Mouse (Mus musculus) thymus, postnatal 0 days (tissue): Measurements from ENCODE around the gene Krt1. TPM values are rescaled to one million over a fixed set of nuclear protein-coding genes. Genes with fewer than 3 reads are reported as not detected.

Experiments
- DNase-seq: peaks from one replicate; pipeline ENCODE4 v3.0.0-alpha.2; 2015; ENCODE audit warnings: low spot score
- polyA plus RNA-seq: library from polyadenylated mRNA; unstranded; fragments of >200 nt; fragmentation: Nextera tagmentation; extraction: Ambion mirVana; gene quantifications from 2 replicates; pipeline ENCODE4 v1.2.1, GENCODE M21; 2015

Krt1 gene
- 0.45 and 0.65 TPM in 2 replicates for polyA plus RNA-seq

- no peak for DNase-seq
Observed at GRCm38 (mm10) chr15:101850694-101851093, at the start of gene Krt1. TSS of gene Krt1 (minus strand) at chr15:101850794.

GRCm38 (mm10) chr15:101895216-101895615, 44.6 kb upstream of the Krt1 start:
- DNase-seq: no peak

DNA sequence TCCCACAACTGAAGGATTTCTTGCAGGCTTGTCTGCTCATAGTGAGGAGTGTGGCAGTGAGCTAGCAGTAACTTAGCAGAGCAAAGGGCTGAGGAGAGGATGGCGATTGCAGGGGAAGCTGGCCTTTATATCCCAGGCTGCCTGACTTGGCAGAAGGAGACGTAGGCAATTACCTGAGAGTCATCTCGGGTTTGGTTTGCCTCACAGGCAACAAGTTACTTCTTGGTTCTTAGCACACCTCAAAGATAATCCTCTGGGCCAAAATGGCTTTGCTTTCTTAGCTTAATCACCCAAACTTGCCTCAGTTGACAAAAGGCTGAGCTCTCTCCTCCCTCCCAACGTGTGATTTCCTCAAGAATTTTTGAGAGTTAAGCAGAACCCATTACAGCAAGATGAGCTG, 42.2 kb upstream of the Krt1 start, which contains the start of gene Krt76:
Gene Krt76, minus strand, starts transcription at position 101 of the 400 bp plus-strand sequence.
- no peak for DNase-seq

GRCm38 (mm10) chr15:101879776-101880175, 29.2 kb upstream of the Krt1 start:
- no peak for DNase-seq

DNA sequence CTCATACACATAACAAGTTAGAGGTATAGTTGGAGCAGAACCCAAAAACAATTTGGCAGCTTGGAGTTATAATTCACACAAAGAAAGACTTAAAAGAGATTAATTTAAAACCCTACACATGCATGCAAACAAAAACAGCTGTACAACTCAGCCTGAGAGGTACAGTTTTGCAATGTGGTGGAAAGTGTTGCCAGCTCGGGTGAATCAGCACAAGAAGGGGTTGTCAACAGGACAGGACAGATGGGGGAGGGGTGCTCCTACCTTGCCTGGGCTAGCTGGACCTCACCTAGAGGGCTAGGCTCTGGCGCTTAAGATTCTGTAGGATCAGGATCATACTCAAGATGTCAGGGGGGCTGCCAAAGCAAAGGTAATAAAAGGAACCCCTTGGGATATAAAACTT, 27.4 kb upstream of the Krt1 start:
- no peak for DNase-seq

- DNase-seq: no peak
Observed at GRCm38 (mm10) chr15:101874383-101874782, 23.8 kb upstream of the Krt1 start.

DNA sequence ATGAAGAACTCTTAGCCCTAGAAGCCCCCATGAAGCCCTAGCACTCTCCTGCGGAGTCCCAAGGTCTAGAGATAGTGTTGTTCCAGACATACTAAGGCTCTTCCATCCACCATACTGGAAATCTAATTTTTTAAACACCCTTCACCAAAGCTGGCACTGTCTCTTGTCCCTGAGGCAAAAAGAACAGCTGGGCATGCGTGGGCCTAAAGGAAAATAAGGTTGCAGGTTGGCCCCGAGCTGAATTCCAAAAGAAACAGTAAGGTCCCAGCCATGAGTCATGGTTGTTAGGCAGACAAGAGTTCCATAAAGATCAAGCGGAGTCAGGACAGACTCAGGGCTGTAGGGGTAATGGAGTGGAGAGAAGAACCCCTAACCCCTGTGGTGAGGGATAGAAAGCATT, 22.6 kb upstream of the Krt1 start:
- DNase-seq: no peak

- no peak for DNase-seq
Observed at GRCm38 (mm10) chr15:101869431-101869830, 18.8 kb upstream of the Krt1 start, which contains the start of gene Krt77. TSS of gene Krt77 (minus strand) at chr15:101869705.

- DNase-seq: no peak
Observed at GRCm38 (mm10) chr15:101866754-101867153, 16.2 kb upstream of the Krt1 start.

GRCm38 (mm10) chr15:101860421-101861130, 10.0 kb upstream of the Krt1 start:
- no peak for DNase-seq

- DNase-seq: peak; percentile 7
Observed at GRCm38 (mm10) chr15:101859735-101860170, 9.2 kb upstream of the Krt1 start.

- DNase-seq: no peak
Observed at GRCm38 (mm10) chr15:101858673-101859425, 8.3 kb upstream of the Krt1 start.

GRCm38 (mm10) chr15:101856696-101857095, 6.1 kb upstream of the Krt1 start:
- DNase-seq: no peak

- no peak for DNase-seq
Observed at GRCm38 (mm10) chr15:101855732-101856131, 5.1 kb upstream of the Krt1 start.

DNA sequence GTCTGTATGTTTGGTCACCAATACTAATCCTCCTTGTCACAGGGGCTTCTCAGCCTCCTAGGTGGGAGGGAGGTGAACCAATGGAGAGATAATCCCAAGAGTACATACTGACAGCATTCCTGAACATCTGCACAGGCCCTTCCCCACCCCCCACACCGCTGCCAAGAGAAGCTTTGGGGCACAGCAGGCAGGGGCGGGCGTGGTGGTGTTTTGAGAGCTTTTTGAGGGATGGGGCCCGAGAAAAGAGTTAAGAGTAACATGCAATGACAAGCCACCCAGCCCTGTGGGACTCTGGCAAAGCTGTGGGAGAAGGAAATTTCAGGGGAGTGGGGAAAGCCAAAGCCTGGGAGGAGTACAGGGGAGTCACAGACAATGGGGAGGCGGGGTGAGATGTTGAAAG, 3.7 kb upstream of the Krt1 start:
- no peak for DNase-seq

DNA sequence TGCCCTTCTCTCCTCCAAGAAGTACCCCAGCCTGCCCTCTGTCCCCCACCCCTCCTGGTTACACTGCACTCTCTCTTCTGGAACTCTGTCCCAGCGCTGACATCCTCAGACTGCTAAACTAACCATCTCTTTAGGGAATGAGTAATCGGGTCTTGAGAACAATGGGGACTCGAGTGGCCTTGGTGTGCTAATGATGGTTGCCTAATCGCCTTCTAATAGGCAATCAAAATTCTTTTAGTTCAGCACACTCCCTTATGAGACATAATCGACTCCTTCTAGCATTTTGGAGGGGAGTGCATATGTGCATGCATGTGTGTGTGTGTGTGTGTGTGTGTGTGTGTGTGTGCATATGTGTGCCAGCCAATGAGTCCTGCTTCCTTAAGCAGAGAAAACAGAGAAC, 2.0 kb upstream of the Krt1 start:
- no peak for DNase-seq

DNA sequence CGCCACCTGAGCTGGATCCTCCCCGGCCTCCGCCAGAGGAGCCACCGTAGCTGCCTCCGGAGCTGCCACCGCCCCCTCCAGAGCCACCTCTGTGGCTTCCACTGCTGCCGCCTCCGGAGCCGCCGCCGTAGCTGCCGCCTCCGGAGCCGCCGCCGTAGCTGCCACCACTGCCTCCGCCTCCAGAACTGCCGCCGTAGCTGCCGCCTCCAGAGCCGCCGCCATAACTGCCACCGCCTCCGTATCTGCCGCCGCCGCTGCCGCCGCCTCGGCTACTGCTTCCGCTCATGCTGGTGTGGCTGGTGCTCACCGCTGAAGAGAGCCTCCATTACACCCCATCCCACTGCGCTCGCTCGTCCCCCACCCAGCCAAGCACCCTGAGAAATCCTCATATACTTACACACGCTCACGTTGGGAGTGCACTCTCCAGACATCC, 4.6 kb downstream of the Krt1 start:
- DNase-seq: peak; percentile 27

- DNase-seq: no peak
Observed at GRCm38 (mm10) chr15:101843192-101843591, 7.4 kb downstream of the Krt1 start.

GRCm38 (mm10) chr15:101834784-101835328, 15.7 kb downstream of the Krt1 start:
- no peak for DNase-seq

- no peak for DNase-seq
Observed at GRCm38 (mm10) chr15:101833131-101833530, 17.5 kb downstream of the Krt1 start.

- no peak for DNase-seq
Observed at GRCm38 (mm10) chr15:101829441-101829840, 21.2 kb downstream of the Krt1 start.

DNA sequence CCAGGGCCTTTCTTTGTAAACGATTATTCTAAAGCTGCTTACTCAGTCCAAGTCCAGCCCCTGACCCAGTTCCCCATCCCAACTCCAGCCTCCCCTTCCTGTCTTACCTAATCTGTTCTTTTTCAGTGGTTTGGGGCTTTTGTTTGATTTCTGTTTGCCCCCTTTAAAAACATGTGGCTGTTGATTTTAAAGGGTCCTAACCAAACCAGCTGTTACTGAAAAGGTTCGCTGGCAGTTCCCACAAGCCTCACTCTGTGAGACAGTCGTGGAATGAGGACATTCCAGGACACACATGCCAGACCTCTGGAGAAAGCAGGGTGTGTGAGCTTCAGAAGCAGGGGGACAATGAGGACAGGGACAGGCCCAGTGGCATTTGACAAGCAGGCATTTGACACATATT, 28.8 kb downstream of the Krt1 start:
- DNase-seq: no peak
